Mouse (Mus musculus) cerebellum, adult 11 months (tissue): ENCODE data around the gene Sorcs2.

Experiments
- DNase-seq: peaks from one replicate; pipeline ENCODE4 v3.0.0; 2022

Sorcs2 gene

GRCm38 (mm10) chr5:36389731-36390590, 8.0 kb downstream of the Sorcs2 start:
- no peak for DNase-seq

DNA sequence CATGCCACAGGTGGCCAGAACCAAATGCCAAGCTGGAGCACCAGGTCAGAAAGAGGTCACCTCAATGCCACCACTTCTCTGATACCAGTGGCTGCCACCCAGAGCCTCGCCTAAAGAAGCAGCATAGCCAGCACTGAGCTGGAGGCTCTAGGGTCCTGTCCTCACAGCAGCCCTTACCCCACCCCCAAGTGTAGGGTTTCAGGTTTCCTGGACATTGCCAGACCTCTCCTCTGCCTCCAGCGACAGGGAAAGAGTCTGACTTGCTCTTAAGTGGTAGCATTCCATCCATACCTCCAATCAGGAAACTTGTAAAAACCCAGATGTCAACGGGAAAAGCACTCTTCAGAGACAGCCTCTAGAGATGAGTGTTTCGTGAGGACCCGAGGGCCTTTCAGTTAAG, 12.9 kb downstream of the Sorcs2 start:
- DNase-seq: no peak

GRCm38 (mm10) chr5:36383431-36383830, 14.5 kb downstream of the Sorcs2 start:
- DNase-seq: no peak

DNA sequence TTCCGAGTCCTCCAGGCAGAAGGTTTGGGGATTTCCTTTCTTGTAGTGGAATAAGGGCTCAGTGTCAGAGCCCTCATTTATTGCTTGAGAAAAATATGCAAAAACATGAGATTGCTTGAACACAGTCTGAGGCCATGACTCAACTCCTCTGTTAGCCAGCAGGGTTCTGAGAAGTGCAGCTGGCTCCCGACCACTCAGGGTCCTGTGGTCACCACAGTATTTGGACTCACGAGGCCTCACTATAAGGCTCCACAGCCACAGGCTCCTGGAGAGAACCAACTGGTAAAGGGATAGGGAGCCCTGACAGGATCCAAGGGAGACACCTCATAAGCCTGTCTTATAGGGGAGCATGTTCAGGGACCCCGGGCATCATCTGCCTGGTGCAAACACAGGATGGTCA, 15.2 kb downstream of the Sorcs2 start:
- DNase-seq: no peak

DNA sequence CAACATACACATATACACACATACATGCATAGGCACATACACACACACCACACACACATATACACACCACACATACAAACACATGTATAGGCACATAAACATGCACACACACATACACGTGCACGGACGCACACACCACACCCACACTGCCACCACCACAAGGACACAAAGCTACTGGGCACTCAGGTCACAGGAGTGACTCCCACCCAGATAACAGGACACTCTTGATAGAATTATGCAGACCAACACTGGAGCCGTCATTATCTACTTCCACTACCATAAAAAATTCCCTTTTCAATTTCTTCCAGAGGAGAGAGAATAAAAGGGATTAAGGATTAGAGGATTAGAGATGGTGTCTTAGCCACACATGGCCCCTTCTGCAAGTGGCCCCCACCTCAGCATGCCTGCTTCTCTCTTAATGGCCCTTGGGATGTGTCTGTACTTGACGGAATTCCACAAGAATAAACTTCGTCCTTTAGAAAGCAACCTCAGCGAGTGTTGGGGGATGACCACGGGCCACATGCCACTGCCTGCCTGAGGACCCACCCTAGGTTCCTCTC, 15.7 kb downstream of the Sorcs2 start:
- DNase-seq: no peak

- no peak for DNase-seq
These were observed 17.9 kb downstream of the Sorcs2 start for GRCm38 (mm10) chr5:36379938-36380511.

GRCm38 (mm10) chr5:36378370-36378738, 19.6 kb downstream of the Sorcs2 start:
- DNase-seq: no peak

- no peak for DNase-seq
These were observed 20.2 kb downstream of the Sorcs2 start for GRCm38 (mm10) chr5:36377456-36378369.

DNA sequence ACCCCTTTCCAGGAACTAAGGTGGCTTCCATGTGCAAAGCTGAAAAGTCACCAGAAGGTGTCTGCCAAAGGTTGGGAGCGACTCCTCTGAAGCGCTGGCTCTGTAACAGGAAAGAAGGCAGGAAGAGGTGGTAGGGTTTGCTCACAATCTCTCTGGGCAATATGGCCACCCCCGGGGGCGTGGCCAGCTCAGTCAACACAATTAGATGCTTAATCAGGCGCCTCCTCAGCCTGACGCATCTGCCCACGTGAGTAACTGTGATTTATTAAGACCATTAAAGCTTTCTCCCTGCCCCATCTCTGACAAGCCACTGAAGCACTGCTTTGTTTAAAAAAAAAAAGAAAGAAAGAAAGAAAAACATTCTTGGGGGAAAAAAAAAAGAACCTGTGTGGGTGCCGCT, 22.1 kb downstream of the Sorcs2 start:
- no peak for DNase-seq

- no peak for DNase-seq
These were observed 23.5 kb downstream of the Sorcs2 start for GRCm38 (mm10) chr5:36374221-36375050.

- no peak for DNase-seq
These were observed 24.6 kb downstream of the Sorcs2 start for GRCm38 (mm10) chr5:36373246-36373891.

DNA sequence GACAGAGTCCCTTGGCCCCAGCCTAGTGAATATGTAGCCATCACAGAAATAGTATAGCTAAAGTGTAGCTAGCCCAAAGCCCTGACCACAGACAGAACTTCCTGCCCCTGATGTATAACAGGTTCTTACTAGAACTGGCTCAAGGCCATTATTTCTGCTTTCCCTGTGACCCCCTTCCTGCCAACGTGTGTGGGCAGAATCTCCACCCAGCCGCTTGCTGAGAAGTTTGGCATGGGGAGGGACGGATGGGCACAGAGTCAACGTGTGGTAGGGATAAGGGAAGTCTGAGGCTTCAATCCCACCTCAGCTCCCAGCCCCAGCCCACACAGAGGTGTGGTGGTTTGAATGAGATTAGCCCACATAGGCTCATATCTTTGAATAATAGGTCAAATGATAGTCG, 26.2 kb downstream of the Sorcs2 start:
- DNase-seq: no peak

DNA sequence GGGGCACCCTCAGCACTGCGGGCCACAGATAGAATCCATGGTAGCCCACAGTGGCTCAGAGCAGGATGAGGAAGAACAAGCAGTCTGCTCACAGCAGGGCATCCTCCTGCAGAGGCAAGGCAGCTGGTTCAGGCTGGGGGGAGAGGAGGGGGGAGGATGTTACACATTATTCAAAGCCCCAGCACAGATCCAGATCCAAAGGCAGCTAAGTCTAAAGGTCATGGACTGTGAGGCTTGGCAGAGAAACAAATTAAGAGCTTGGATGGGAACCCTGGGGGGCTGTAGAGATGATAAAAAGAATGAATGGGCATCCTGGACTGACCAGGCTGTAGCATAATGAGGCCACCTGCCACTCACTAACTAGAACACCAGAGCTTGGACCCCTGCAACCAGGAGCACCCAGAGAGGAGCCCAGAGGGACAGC, 28.7 kb downstream of the Sorcs2 start:
- no peak for DNase-seq

GRCm38 (mm10) chr5:36368511-36369135, 29.3 kb downstream of the Sorcs2 start:
- DNase-seq: no peak

- DNase-seq: no peak
These were observed 30.0 kb downstream of the Sorcs2 start for GRCm38 (mm10) chr5:36367911-36368310.

DNA sequence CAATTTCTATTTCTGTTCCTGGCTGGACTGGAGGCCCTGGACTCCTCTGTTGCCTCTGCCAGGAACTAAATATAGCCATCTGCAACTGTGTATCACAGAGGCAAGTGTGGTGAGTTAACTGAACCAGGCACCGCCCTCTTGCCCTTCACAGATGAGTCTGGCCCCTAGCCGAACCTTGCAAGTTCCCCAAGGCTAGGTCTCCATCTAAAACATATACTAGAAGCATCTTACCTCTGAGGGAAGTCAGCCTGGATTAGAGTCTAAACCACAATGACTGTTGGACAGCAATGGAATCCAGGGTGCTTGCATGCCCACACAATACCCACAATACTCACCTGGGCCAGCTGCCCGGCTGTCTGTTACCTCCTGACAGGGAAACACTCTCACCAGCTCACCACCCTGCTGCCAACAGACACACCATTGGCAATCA, 30.7 kb downstream of the Sorcs2 start:
- DNase-seq: no peak

GRCm38 (mm10) chr5:36361749-36362148, 36.2 kb downstream of the Sorcs2 start:
- DNase-seq: no peak

DNA sequence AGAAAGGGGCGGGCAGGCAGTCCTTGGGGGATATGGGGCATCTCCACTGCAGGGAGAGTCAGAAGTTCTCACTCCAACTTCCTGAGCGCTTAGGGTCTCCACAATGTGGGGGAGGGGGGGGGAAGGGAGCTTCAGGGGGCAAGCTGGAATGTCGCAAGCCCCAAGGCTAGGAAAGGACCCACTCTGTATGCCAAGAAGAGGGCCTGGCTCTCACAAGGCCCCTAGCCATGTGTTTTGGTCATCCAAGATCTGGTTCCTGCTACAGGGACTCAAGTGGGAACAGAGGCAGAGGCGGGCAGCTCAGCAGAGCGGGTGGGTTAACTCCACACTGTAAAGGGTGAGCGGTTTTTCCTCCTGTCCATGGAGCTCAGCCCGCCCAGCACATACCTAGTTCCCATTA, 37.6 kb downstream of the Sorcs2 start:
- DNase-seq: no peak

- no peak for DNase-seq
These were observed 38.2 kb downstream of the Sorcs2 start for GRCm38 (mm10) chr5:36359535-36360243.

DNA sequence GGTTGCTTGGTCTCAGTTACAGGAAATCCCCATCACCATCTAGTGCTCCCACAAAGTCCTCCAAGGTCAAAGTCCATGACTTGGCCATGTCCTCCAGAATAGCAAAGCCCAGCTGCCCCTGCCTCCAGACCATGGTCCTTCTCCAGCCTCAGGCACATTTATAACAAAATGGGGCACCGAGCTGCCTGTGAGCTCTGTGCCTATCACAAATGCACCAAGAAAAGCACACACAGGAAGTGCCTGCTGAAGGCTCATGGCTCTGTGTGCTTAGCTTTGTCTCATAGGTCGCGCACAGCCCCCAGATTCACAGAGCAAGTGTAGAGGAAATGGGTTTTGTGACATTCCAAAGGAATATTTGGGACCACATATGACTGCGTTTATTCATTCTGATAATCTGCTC, 39.8 kb downstream of the Sorcs2 start:
- DNase-seq: no peak

DNA sequence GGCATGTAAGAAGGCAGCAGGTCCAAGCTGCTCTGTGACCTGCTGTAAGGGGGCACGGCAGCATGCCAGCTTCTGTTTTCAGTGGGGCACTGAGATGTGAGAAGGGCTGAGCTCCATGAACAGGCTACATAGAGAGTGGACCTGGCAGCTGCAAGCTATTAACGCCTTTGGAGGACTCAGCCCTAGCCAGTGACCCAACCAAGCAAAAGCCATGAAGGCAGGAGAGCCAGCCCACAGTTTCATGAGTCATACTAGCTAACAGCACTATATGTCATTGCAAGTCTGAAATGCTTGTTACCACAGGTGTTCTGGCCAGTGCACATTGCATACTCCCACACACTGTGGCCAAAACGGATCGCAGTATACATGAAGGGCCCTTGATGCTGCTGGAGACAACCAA, 41.3 kb downstream of the Sorcs2 start:
- DNase-seq: no peak
